Mouse (Mus musculus) MEL (cell line): ENCODE data around the gene Plekhh3. TPM values are rescaled to one million over a fixed set of nuclear protein-coding genes. Genes with fewer than 3 reads are reported as not detected.
A peak's percentile ranks its signal among the peaks of the same experiment; 100 is the strongest.

ENCODE experiments used
- DNase-seq: peaks from one replicate; pipeline ENCODE4 v3.0.0; 2011; ENCODE audit warnings: low read depth, low spot score
- H3K27ac ChIP-seq: 2 replicates; pipeline ENCODE4 v1.5.1; 2012; ENCODE audit warnings: low read depth, mild to moderate bottlenecking, control low read depth, low read length, moderate library complexity; ENCODE audit not compliant: control insufficient read depth
- H3K27me3 ChIP-seq, 2 experiments: fragments of 150-350 bp in 1 of 2; sonication (generic) in 1 of 2; 2 replicates each; pipeline ENCODE4 v1.6.1; 2012; ENCODE audit warnings: low read length in 2 of 2, mild to moderate bottlenecking in 2 of 2, improper control_type of control experiment in 1 of 2, moderate library complexity in 1 of 2; ENCODE audit not compliant: insufficient read depth in 2 of 2, control insufficient read depth in 1 of 2
- H3K36me3 ChIP-seq, 2 experiments: 2 replicates each; pipeline ENCODE4 v1.6.1; 2012 to 2014; ENCODE audit warnings: low read length in 2 of 2, improper control_type of control experiment in 1 of 2, inconsistent platforms in 1 of 2, mild to moderate bottlenecking in 1 of 2; ENCODE audit not compliant: insufficient read depth in 2 of 2, control insufficient read depth in 1 of 2
- H3K4me1 ChIP-seq, 2 experiments: fragments of 150-350 bp in 1 of 2; sonication (generic) in 1 of 2; 2 replicates each; pipeline ENCODE4 v1.6.1; 2012; ENCODE audit warnings: low read length in 2 of 2, improper control_type of control experiment in 1 of 2, mild to moderate bottlenecking in 1 of 2; ENCODE audit not compliant: insufficient read depth in 2 of 2, control insufficient read depth in 1 of 2
- H3K4me3 ChIP-seq, 2 experiments: fragments of 150-350 bp in 1 of 2; sonication (generic) in 1 of 2; 2 replicates each; pipeline ENCODE4 v1.5.1; 2012; ENCODE audit warnings: low read depth in 2 of 2, low read length in 2 of 2, mild to moderate bottlenecking in 2 of 2, moderate library complexity in 2 of 2, control low read depth in 1 of 2, improper control_type of control experiment in 1 of 2; ENCODE audit not compliant: control insufficient read depth in 1 of 2, insufficient read depth in 1 of 2
- H3K79me2 ChIP-seq: 2 replicates; pipeline ENCODE4 v1.6.1; 2012; ENCODE audit warnings: mild to moderate bottlenecking, low read length, moderate library complexity; ENCODE audit not compliant: control insufficient read depth, poor library complexity, insufficient read depth
- H3K9ac ChIP-seq: 2 replicates; pipeline ENCODE4 v1.6.1; 2012; ENCODE audit warnings: low read depth, mild to moderate bottlenecking, control low read depth, low read length, moderate library complexity; ENCODE audit not compliant: control insufficient read depth, poor library complexity, severe bottlenecking
- H3K9me3 ChIP-seq: fragments of 150-350 bp; sonication (generic); replicated peaks from 2 replicates; pipeline ENCODE4 v1.6.1; 2012; ENCODE audit warnings: mild to moderate bottlenecking, low read length, improper control_type of control experiment, moderate library complexity; ENCODE audit not compliant: insufficient read depth
- CHD1 ChIP-seq: IDR thresholded peaks from 2 replicates; pipeline ENCODE4 v1.6.1; 2012; ENCODE audit warnings: low read depth, mild to moderate bottlenecking, inconsistent platforms, low read length, improper control_type of control experiment
- CHD2 ChIP-seq: IDR thresholded peaks from 2 replicates; pipeline ENCODE4 v1.6.1; 2011; ENCODE audit warnings: low read length, improper control_type of control experiment
- CTCF ChIP-seq, 3 experiments: IDR thresholded peaks in 2 of 3; conservative IDR thresholded peaks in 1 of 3; 2 replicates each; pipeline ENCODE4 v1.5.1; 2011 to 2012; ENCODE audit warnings: low read length in 3 of 3, low read depth in 2 of 3, mild to moderate bottlenecking in 2 of 3, improper control_type of control experiment in 1 of 3, inconsistent platforms in 1 of 3, mixed read lengths in 1 of 3, moderate library complexity in 1 of 3; ENCODE audit not compliant: control insufficient read depth in 1 of 3, insufficient read depth in 1 of 3, poor library complexity in 1 of 3, severe bottlenecking in 1 of 3
- E2F4 ChIP-seq: IDR thresholded peaks from 2 replicates; pipeline ENCODE4 v1.6.1; 2011; ENCODE audit warnings: low read depth, low read length, improper control_type of control experiment, borderline replicate concordance
- ELF1 ChIP-seq: IDR thresholded peaks from 2 replicates; pipeline ENCODE4 v1.6.1; 2014; ENCODE audit warnings: low read depth, mild to moderate bottlenecking, inconsistent platforms, low read length, improper control_type of control experiment, moderate library complexity
- EP300 ChIP-seq, 2 experiments: IDR thresholded peaks; 2 replicates each; pipeline ENCODE4 v1.6.1; 2011; ENCODE audit warnings: improper control_type of control experiment in 2 of 2, low read length in 2 of 2, low read depth in 1 of 2, mild to moderate bottlenecking in 1 of 2
- GATA1 ChIP-seq: IDR thresholded peaks from 2 replicates; pipeline ENCODE4 v1.6.1; 2011; ENCODE audit warnings: low read depth, low read length, improper control_type of control experiment
- HCFC1 ChIP-seq: IDR thresholded peaks from 2 replicates; pipeline ENCODE4 v1.6.1; 2012; ENCODE audit warnings: low read depth, mild to moderate bottlenecking, inconsistent platforms, low read length, improper control_type of control experiment, moderate library complexity
- MAX ChIP-seq: IDR thresholded peaks from 2 replicates; pipeline ENCODE4 v1.6.1; 2011; ENCODE audit warnings: low read length, improper control_type of control experiment
- MAZ ChIP-seq: IDR thresholded peaks from 2 replicates; pipeline ENCODE4 v1.6.1; 2012; ENCODE audit warnings: low read depth, mild to moderate bottlenecking, inconsistent platforms, low read length, improper control_type of control experiment
- MEF2A ChIP-seq: IDR thresholded peaks from 2 replicates; pipeline ENCODE4 v1.6.1; 2014; ENCODE audit warnings: low read depth, mild to moderate bottlenecking, inconsistent platforms, low read length, improper control_type of control experiment; ENCODE audit not compliant: poor library complexity, insufficient replicate concordance, severe bottlenecking; ENCODE audit errors: extremely low read depth
- MYC ChIP-seq: IDR thresholded peaks from 2 replicates; pipeline ENCODE4 v1.6.1; 2011; ENCODE audit warnings: low read depth, mild to moderate bottlenecking, low read length, improper control_type of control experiment, moderate library complexity
- NELFE ChIP-seq: IDR thresholded peaks from 2 replicates; pipeline ENCODE4 v1.6.1; 2011; ENCODE audit warnings: low read depth, low read length, improper control_type of control experiment
- POLR2A ChIP-seq, 2 experiments: IDR thresholded peaks; 2 replicates each; pipeline ENCODE4 v1.6.1; 2011 to 2012; ENCODE audit warnings: low read length in 2 of 2, mild to moderate bottlenecking in 2 of 2, control low read depth in 1 of 2, improper control_type of control experiment in 1 of 2, low read depth in 1 of 2, moderate library complexity in 1 of 2; ENCODE audit not compliant: control insufficient read depth in 1 of 2, insufficient read depth in 1 of 2, poor library complexity in 1 of 2
- POLR2AphosphoS2 ChIP-seq: IDR thresholded peaks from 2 replicates; pipeline ENCODE4 v1.6.1; 2011; ENCODE audit warnings: low read length, improper control_type of control experiment
- RAD21 ChIP-seq: IDR thresholded peaks from 2 replicates; pipeline ENCODE4 v1.6.1; 2011; ENCODE audit warnings: mild to moderate bottlenecking, low read depth, low read length, improper control_type of control experiment
- SIN3A ChIP-seq: IDR thresholded peaks from 2 replicates; pipeline ENCODE4 v1.6.1; 2012; ENCODE audit warnings: low read length, improper control_type of control experiment, inconsistent platforms
- SMC3 ChIP-seq: IDR thresholded peaks from 2 replicates; pipeline ENCODE4 v1.6.1; 2011; ENCODE audit warnings: low read depth, low read length, improper control_type of control experiment
- TAL1 ChIP-seq: IDR thresholded peaks from 2 replicates; pipeline ENCODE4 v1.6.1; 2012; ENCODE audit warnings: mild to moderate bottlenecking, inconsistent platforms, low read length, moderate library complexity, mixed read lengths
- UBTF ChIP-seq: IDR thresholded peaks from 2 replicates; pipeline ENCODE4 v1.6.1; 2012; ENCODE audit warnings: low read depth, mild to moderate bottlenecking, inconsistent platforms, low read length, improper control_type of control experiment, moderate library complexity, borderline replicate concordance; ENCODE audit not compliant: insufficient read depth
- USF1 ChIP-seq: IDR thresholded peaks from 2 replicates; pipeline ENCODE4 v1.6.1; 2014; ENCODE audit warnings: low read depth, mild to moderate bottlenecking, inconsistent platforms, low read length, improper control_type of control experiment, moderate library complexity
- USF2 ChIP-seq, 2 experiments: IDR thresholded peaks; 2 replicates each; pipeline ENCODE4 v1.6.1; 2011 to 2012; ENCODE audit warnings: improper control_type of control experiment in 2 of 2, low read length in 2 of 2, borderline replicate concordance in 1 of 2, inconsistent platforms in 1 of 2, low read depth in 1 of 2, mild to moderate bottlenecking in 1 of 2; ENCODE audit not compliant: insufficient read depth in 1 of 2
- ZC3H11A ChIP-seq: IDR thresholded peaks from 2 replicates; pipeline ENCODE4 v1.6.1; 2012; ENCODE audit warnings: low read depth, mild to moderate bottlenecking, inconsistent platforms, low read length, improper control_type of control experiment
- ZKSCAN1 ChIP-seq: IDR thresholded peaks from 2 replicates; pipeline ENCODE4 v1.6.1; 2012; ENCODE audit warnings: low read depth, mild to moderate bottlenecking, inconsistent platforms, low read length, improper control_type of control experiment, moderate library complexity
- ZNF384 ChIP-seq: IDR thresholded peaks from 2 replicates; pipeline ENCODE4 v1.6.1; 2012; ENCODE audit warnings: low read depth, mild to moderate bottlenecking, inconsistent platforms, low read length, improper control_type of control experiment
- polyA plus RNA-seq, 2 experiments: library from polyadenylated mRNA; stranded (reverse) in 1 of 2; unstranded in 1 of 2; fragments of >175 nt in 1 of 2; fragments of >200 nt in 1 of 2; gene quantifications; 2 replicates each; pipeline versions ENCODE4 v1.2.1 to v1.2.4; 2012; ENCODE audit warnings: low replicate concordance in 2 of 2, low read depth in 1 of 2; ENCODE audit not compliant: insufficient read length in 2 of 2, insufficient read depth in 1 of 2, missing spikeins in 1 of 2
- total RNA-seq: library from RNA; depleted of rRNA; stranded (reverse); fragments of 300-350 nt; gene quantifications from 2 replicates; pipeline ENCODE4 v1.2.3, GENCODE M21; 2012

Gene Plekhh3
- total and polyA plus RNA-seq, 3 experiments, result 0.81 to 1.5 TPM; not detected in 1

- H3K36me3 ChIP-seq, result no peaks in the 10 kb centered on the region
- no peak overlapping the region for H3K4me3 ChIP-seq
- H3K9ac ChIP-seq, result no peak overlapping the region
- no peak overlapping the region for H3K27ac ChIP-seq
- no peak for TF ChIP-seq POLR2AphosphoS2
- TF ChIP-seq MEF2A, result no peak
- no peaks in the 10 kb centered on the region for H3K27me3 ChIP-seq
- H3K9me3 ChIP-seq, result no peaks in the 10 kb centered on the region
- DNase-seq, result no peak
- no peaks in the 10 kb centered on the region for H3K4me1 ChIP-seq
- H3K79me2 ChIP-seq, result no peaks in the 10 kb centered on the region
Measured at GRCm38 (mm10) chr11:101181961-101182360, 10.8 kb upstream of the Plekhh3 start.

- Histone ChIP-seq H3K27ac (no peak overlapping the region), H3K36me3 (no peaks in the 10 kb centered on the region), H3K27me3 (no peaks in the 10 kb centered on the region), H3K4me3 (no peak overlapping the region), H3K9ac (no peak overlapping the region), H3K4me1 (no peaks in the 10 kb centered on the region), H3K79me2 (no peaks in the 10 kb centered on the region), H3K9me3 (no peaks in the 10 kb centered on the region)
- TF ChIP-seq SMC3 (peak; percentile 85), ZC3H11A (peak; percentile 83), RAD21 (peak; percentile 87), SIN3A (peak; percentile 65), ZNF384 (peak; percentile 98), UBTF (no peak), CTCF (IDR thresholded peaks at IDR 0.05 in 2 of 3, conservative IDR thresholded peaks at IDR 0.05 in 1 of 3; ENCODE audit: control insufficient read depth in 1 of 3, insufficient read depth in 1 of 3, low read depth in 2 of 3, low read length in 3 of 3, poor library complexity in 1 of 3, severe bottlenecking in 1 of 3) (peak; percentile 83 to 92 (median 87)), CHD2 (no peak), MAZ (peak; percentile 66; the same call in 1 of the 2 replicates), MAX (peak; percentile 26; the same call in 1 of the 2 replicates)
- DNase-seq, result peak; percentile 69
Measured at GRCm38 (mm10) chr11:101180846-101181740, 9.9 kb upstream of the Plekhh3 start.

- Histone ChIP-seq H3K36me3 (no peaks in the 10 kb centered on the region), H3K27me3 (no peaks in the 10 kb centered on the region), H3K4me3 (no peak overlapping the region), H3K9ac (no peak overlapping the region)
- TF ChIP-seq UBTF, result no peak
- no peak for TF ChIP-seq POLR2A (IDR thresholded peaks at IDR 0.05; ENCODE audit: control insufficient read depth in 1 of 2, insufficient read depth in 1 of 2, low read depth in 1 of 2, low read length in 2 of 2, poor library complexity in 1 of 2)
- no peak for TF ChIP-seq E2F4
- no peak for TF ChIP-seq RAD21
- no peak for TF ChIP-seq MYC
- TF ChIP-seq ZC3H11A, result no peak
- TF ChIP-seq USF2 (IDR thresholded peaks at IDR 0.05; ENCODE audit: borderline replicate concordance in 1 of 2, insufficient read depth in 1 of 2, low read depth in 1 of 2, low read length in 2 of 2), result no peak
- TF ChIP-seq MAX, result no peak
- no peak for TF ChIP-seq CHD1
- no peak for TF ChIP-seq USF1
- TF ChIP-seq HCFC1, result no peak
- TF ChIP-seq TAL1, result no peak
- no peak for TF ChIP-seq ELF1
- no peak for TF ChIP-seq EP300 (IDR thresholded peaks at IDR 0.05; ENCODE audit: low read depth in 1 of 2, low read length in 2 of 2)
- TF ChIP-seq GATA1, result no peak
- no peak for TF ChIP-seq SMC3
- no peak for TF ChIP-seq NELFE
- TF ChIP-seq ZKSCAN1, result no peak
- TF ChIP-seq, all 39 proteins: peak for 0
- H3K4me1 ChIP-seq, result no peaks in the 10 kb centered on the region
- no peaks in the 10 kb centered on the region for H3K9me3 ChIP-seq
- DNase-seq, result no peak
- H3K27ac ChIP-seq, result no peak overlapping the region
- H3K79me2 ChIP-seq, result no peaks in the 10 kb centered on the region
Measured at GRCm38 (mm10) chr11:101180261-101180660, 9.1 kb upstream of the Plekhh3 start.
